24 mouse cellular contexts compared by ENCODE assay signal in genomic region chr9:99468572-99468971, GRCm38 (mm10). TPM values are rescaled to one million over a fixed set of nuclear protein-coding genes. Genes with fewer than 3 reads are reported as not detected.
"Had no signal": no experiment of that assay in that cellular context is flagged by ENCODE, and none has a peak within 500 bp of the region (broad histone marks: within the 10 kb centered on the region; RNA-seq: fewer than 3 reads in every experiment).

No protein-coding gene starts in this region.

- H3K27me3 ChIP-seq: midbrain, embryonic 13.5 days; neural tube, embryonic 13.5 days; neural tube, embryonic 15.5 days; stomach, embryonic 15.5 days had no signal

- ATAC-seq: midbrain, embryonic 13.5 days had no signal

- H3K9me3 ChIP-seq: midbrain, embryonic 10.5 days; midbrain, embryonic 13.5 days; neural tube, embryonic 13.5 days; neural tube, embryonic 15.5 days; stomach, embryonic 15.5 days had no signal

- H3K4me3 ChIP-seq: midbrain, embryonic 10.5 days; midbrain, embryonic 13.5 days; myocyte; neural tube, embryonic 13.5 days; neural tube, embryonic 15.5 days; stomach, embryonic 15.5 days had no signal

- H3K4me2 ChIP-seq: lung, embryonic 14.5 days; midbrain, embryonic 13.5 days; neural tube, embryonic 13.5 days; neural tube, embryonic 15.5 days; stomach, embryonic 15.5 days had no signal

- H3K4me1 ChIP-seq: midbrain, embryonic 10.5 days; stomach, embryonic 15.5 days had no signal

- DNase-seq: lung, adult 18-20 months; lung, embryonic 14.5 days; lung, postnatal 10 days; lung, postnatal 4 days; retina, postnatal 1 day; right cerebral cortex, adult 18-20 months; right cerebral cortex, postnatal 25 days; right cerebral cortex, postnatal 4 days; spleen, adult 18-20 months; thymus, adult 2 months; thymus, postnatal 25 days; thymus, postnatal 4 days had no signal

- H3K36me3 ChIP-seq: midbrain, embryonic 10.5 days; midbrain, embryonic 13.5 days; neural tube, embryonic 13.5 days; neural tube, embryonic 15.5 days; stomach, embryonic 15.5 days had no signal

- H3K9ac ChIP-seq: liver, embryonic 14.5 days; lung, embryonic 14.5 days; midbrain, embryonic 13.5 days; neural tube, embryonic 13.5 days; neural tube, embryonic 15.5 days; stomach, embryonic 15.5 days had no signal

- H3K27ac ChIP-seq: liver, embryonic 14.5 days; midbrain, embryonic 10.5 days; midbrain, embryonic 13.5 days; neural tube, embryonic 13.5 days; neural tube, embryonic 15.5 days; stomach, embryonic 15.5 days; stomach, postnatal 0 days had no signal

RNA-seq across cellular contexts. Expression of gene Nme9, which starts 17.3 kb away (rescaled TPM):
- total RNA-seq: megakaryocyte, adult 5-6 weeks had no signal
- polyA plus RNA-seq: liver, embryonic 16.5 days; lung, embryonic 14.5 days; midbrain, embryonic 10.5 days; myocyte; neural tube, embryonic 11.5 days; neural tube, embryonic 13.5 days; stomach, postnatal 0 days had no signal

RNA-seq across cellular contexts. Expression of gene Mras, which starts 31.4 kb away (rescaled TPM):
- total RNA-seq: megakaryocyte-erythroid progenitor cell, adult 5-6 weeks had no signal
